Mouse (Mus musculus) c-Kit-positive CD71-positive TER-119-negative erythroid progenitor cells, embryonic 14.5 days (primary cell): ENCODE data around the gene Kitl.

Experiments
- DNase-seq: peaks from one replicate; pipeline ENCODE4 v3.0.0-alpha.2; 2013; ENCODE audit warnings: low read depth

Gene Kitl

DNA sequence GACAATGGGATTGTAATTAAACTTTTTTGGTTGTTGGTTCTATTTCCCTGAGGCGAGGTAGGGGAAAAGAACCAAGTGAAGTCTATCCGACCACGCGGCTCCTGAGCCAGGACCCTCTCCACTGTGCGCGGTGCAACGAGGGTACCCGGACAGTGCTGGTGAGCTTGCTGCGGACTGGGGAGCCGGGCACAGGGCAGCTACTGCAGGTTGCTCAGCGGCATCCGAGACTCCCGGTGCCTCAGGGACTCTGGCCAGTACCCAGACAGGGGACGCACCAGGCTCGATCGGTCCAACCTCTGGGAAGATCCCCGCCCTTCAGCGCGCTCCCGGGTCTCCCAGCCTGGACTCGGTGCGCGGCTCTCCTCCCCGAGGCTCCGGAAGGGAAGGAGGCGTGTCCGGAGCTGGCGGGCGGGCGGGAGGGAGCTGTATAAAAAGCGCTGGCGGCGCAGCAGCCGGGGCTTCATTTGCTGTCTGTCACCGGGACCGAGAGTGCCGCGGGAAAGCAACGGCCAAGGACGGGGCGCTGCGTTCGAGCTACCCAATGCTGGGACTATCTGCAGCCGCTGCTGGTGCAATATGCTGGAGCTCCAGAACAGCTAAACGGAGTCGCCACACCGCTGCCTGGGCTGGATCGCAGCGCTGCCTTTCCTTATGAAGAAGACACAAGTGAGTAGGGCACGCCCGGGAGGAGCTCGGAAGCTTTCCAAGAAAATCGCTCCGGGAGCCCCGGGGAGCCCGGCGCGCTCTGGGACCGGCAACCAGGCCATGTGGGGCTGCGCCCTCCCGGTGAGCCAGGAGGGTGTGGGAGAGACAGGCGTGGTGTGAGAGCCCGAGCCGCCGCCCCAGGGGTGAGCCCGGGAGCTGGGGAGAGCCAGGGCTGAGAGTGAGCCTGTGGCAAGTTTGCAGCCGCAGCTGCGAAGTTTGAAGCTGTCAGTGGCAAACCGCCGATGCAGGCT is at the start of gene Kitl:
Gene Kitl (plus strand): TSS at position 261 of the 956 bp plus-strand sequence.
- DNase-seq: no peak

- DNase-seq: no peak
These were observed 42.6 kb upstream of the Kitl start for GRCm38 (mm10) chr10:99972866-99973265.

DNA sequence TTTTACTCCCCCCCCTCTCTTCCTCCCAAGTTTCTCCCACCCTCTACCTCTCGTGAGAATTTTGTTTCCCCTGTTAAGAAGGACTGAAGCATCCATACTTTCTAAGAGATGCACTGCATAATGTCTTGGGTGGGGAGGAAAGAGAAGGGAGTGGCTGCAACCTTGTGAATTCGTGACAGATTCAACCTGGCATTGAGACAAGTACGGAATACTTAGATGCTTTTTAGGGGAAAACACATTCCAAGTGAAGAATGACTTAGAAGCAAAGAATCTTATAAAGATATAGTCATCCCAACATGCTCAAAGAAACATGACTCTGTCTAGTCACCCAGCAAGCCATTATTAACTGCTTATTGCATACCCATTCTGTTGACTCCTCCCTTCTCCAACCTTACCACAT is 35.3 kb upstream of the Kitl start:
- DNase-seq: no peak

GRCm38 (mm10) chr10:99980916-99981315 is 34.5 kb upstream of the Kitl start:
- DNase-seq: no peak

GRCm38 (mm10) chr10:99981887-99982286 is 33.5 kb upstream of the Kitl start:
- DNase-seq: no peak

DNA sequence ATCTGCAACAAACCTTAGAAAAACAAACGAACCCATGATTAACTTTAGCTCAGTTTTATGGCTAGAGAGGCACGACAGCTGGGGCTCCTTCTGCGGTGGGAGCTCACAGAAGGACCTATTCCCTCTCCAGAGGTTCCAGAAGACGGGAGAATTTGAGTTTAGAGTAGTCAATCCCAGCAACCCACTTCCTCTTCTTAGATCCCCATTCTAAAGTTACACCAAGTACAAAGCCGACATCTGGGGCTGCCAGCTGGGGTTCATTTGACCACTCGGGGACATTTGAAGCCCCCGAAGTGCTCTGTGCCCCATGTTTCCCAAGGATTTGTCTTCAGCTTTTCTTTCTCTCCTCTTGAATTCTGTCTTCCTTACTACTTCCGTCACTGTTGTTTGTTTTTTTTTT is 28.7 kb upstream of the Kitl start:
- no peak for DNase-seq

- DNase-seq: no peak
These were observed 25.7 kb upstream of the Kitl start for GRCm38 (mm10) chr10:99989758-99990157.

GRCm38 (mm10) chr10:99992121-99992520 is 23.3 kb upstream of the Kitl start:
- DNase-seq: no peak

DNA sequence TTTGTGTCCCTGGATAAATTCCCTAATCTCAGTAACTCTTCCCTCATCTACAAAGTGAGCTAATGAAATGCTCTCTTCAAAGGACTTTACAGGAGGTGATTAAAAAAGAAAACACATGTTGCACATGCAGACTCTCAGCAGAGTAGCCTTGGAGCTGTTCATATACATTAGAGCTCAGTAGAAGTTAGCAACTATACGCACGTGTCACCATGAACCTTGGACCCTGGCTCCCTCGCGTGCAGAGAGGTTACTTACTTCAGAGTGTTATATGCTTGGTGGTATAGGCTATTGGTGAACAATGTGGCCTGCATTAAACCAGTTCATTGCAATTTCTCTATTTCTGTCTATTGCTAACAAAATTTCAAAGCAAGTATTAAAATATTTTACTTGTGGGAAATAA is 14.0 kb upstream of the Kitl start:
- DNase-seq: no peak

DNA sequence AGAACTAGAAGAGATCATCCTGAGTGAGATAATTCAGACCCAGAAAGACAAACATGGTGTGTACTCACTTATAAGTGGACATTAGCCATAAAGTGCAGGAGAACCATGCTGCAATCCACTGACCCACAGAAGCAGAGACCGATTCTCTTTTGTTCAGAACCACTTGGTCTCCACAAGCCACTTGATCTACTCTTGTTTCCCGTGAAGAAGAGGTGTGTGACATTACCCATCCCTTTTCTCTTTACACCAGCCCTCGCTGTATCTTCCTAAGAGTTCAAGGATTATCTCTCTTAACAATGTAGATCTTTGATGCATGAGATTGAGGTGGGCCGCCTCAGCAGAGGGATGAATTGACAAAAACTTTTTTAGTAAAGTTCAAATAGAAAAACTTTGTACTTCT is 11.6 kb upstream of the Kitl start:
- no peak for DNase-seq

- DNase-seq: no peak
These were observed 5.7 kb upstream of the Kitl start for GRCm38 (mm10) chr10:100009681-100010080.

DNA sequence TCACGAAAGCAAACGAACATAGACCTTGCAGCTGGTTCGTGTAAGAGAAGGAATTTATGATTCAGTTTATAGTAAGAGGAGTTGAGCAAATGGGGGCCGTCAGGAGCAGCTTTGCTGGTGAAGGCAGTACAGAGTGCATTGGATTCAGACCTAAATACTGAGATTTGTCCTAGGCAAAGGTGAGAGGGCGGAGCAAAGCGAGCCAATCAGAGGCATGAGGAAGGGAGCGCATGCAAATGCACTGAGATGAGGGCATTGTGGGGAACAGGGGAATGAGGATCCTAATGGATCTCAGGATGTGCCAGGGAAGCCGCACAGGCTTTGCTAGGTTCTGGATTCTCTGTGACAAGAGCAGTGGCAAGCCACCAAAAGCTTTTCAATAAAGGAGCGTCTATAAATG is 5.1 kb upstream of the Kitl start:
- DNase-seq: no peak

GRCm38 (mm10) chr10:100014096-100014495 is 1.3 kb upstream of the Kitl start:
- DNase-seq: no peak

GRCm38 (mm10) chr10:100016326-100016709 is 888 bp downstream of the Kitl start:
- DNase-seq: no peak

DNA sequence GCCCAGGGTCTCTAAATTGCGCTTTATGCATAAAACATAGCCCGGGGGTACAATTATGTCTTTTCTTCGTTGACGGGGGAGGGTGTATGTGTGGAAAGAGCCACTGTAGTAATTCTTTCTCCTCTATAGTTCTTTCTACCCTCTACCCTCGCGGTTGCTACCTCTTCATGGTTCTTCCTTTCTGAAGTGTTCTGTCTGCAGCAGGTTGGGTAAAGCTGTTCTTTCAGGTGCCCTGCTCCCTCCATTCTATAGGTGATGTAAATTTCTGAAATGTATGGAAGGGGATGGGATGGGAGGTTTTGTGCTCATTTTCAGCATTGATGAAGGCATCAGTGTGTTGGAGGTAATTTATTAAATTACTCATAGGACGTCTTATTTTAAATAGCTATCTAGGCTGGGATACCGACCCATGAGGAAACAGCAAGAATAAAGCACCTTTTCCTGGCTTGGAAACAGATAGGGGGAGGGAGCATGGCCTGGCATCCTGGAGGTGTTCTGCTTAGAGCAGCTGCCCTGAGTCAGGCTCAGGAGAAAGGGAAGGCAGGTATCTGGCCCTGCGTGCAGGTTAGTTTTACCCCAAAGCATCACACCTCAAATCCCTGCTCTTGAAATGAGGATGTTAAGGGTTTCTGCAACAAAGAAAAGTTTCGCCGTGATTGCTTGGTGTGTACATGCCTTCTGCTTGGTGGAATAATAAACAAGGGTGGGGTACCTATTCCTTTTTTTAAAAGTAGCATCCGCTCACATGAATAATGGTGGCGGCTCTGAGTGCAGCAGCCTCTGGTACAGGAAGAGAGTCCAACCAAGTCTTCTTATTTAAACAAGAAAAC is 1.7 kb downstream of the Kitl start:
- no peak for DNase-seq

- no peak for DNase-seq
These were observed 2.3 kb downstream of the Kitl start for GRCm38 (mm10) chr10:100017771-100018070.

DNA sequence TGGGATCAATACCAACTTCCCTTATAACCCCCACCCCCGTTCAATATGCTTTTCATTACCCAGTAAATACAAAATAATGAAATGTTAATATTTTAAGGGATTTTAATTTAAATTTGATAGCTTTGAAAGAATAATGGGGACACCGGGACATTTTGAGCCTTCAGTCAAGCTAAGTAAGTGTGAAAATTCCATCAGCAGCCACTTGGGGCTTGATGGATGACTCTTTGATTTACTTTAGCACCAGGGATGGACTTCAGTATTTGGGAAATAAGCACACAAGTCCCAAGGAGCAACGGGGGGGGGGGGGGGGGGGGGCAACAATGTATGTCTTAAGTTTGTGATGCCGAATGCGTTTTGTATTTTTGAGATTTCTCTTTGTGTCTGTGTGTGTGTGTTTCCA is 3.1 kb downstream of the Kitl start:
- no peak for DNase-seq

DNA sequence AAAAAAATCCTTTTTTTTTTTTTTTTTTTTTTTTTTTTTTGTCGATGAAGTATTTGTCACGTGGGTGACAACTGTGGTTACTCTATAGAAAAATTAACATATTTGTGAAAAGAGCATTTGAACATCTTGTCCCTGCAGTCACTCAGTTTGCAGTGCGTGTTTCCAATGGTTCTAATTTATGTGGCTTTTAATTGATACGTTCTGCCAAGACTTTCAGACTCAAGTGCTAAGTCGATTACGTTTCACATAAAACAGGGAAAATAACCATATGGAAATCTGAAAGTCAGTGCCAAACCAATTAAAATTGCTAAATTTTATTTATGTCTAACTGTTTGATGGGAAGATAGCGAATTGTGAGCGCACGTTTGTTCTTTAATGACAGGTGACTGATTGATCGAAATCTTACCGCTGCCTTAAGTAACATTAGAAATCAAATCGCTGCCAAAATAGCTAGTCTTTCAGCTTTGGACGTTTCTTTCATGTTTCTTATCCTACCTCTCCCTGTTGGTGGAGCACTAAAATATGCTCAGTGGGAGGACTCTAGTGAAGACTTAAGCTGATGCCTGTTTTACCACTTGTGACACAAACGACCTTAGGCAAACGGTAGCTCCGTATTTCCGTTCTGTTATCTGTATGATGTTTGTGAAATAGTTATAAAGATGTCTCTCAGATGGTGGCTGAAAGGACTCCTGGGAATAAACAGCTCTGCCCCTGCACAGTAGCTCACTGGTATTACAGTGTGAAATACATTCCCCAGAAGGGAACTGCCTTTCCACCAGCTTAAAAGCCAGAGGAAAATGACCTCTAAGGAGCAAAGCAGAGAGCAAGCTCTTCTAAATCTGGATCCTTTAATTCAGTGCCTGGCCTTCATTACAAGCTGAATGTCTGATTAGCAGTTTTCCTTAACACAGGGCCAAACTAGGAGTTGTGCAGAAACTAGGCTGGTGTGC is 4.1 kb downstream of the Kitl start:
- no peak for DNase-seq

DNA sequence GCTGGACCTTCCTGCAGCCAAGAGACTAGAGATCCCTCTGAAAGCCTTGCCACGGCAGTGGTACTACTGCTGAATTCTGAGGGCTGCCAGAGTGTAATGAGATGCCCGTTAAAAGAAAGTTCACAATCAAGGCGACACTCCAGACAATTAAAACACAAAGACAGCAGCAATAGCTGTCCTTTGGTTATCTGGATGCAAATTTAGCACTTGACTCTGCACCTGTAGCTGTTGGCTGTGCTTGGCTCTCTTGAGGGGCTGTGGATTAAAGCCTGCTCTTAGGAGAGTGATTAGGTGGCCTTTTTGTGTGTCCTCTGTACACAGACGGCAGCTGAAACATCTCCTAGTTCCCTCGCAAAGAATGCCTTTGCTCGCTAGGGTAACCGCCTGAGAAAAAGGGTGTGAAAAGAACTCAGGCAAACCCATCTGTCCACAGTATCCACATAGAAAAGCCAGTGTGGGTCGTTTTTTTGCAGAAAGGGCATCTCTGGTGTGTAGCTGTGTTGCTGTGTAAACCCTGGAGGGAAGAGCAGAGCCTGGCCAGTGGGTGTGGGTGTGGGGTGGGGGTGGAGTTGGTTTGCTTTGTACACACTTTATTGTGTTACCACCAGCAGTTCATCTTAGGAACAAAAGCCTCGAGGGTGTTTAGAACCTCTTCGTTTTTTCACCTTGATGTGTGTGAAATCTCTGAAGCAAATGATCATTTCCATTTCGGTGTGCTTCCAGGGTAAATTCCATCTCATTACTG is 6.8 kb downstream of the Kitl start:
- no peak for DNase-seq

DNA sequence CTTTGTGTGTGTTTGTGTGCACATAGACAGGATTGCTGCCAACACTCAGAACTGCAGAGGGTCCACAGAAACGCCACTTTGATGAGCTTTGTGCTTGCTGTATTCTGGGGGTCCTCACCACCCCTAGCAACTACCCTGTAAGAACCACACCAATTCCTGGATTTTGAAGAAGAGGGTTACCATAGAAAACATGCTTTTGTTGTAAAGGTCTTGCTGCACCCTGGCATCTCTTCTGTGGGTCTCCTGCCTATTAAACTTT is 7.3 kb downstream of the Kitl start:
- no peak for DNase-seq

DNA sequence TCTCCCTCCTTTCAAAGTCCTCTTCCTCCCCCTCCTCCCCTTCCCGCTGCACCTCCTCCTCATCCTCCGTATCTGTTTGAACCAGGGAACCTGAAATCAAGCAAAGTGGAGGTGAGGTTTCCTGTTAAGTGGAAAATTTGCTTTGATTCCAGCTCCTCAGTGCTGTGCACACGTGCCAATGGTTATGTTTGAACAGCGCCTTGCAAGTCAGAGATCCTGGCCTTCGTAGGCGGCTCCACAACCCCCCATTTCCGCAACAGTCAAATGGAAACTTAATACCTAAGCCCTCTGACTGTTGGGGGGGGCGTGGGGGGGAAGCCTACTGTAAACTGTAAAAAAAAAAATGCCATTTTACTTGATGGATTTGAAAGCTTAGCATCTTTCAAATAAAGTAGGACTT is 10.2 kb downstream of the Kitl start:
- DNase-seq: no peak

GRCm38 (mm10) chr10:100026778-100027177 is 11.3 kb downstream of the Kitl start:
- DNase-seq: no peak
